Mouse (Mus musculus): Measurements from ENCODE around the gene Cela3b.
"Not testable (repeated sequence)": the region's sequence is repeated elsewhere in the genome, so short reads cannot be mapped to it uniquely, and the experiment has no call there.

The Cela3b gene

DNA sequence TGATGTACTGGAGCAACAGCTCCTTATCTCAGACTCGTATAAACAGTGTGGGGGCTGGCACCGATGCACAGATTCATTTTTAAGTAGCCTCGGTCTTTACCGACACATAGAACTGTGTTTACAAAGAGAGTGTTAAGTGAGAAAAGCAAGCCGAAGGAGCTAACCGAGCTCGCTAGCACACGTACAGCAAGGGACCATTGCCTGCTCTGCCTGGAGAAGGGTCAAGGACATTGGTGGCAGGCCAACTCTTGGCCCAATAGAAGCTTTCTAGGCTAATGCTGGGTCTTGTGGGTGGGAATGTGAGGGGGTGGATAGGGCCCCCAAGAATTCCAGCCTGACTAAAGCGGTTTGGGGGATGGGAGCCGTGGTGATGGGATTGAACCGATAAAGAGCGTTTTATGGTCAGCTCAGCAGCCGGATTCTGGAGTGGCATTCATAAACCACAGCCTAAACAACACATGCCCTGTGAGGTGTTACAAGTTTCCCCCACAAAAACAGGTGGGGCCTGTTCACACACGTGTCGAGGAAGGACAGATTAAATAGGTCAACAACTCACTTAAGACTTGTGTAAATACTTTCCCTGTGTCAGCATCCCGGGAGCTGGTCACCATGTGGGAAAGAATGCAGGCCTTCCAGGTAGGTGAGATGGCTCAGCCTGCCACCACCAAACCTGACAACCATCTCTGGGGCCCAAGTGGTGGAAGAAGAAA lies 31.8 kb upstream of the Cela3b start:
- no peak for DNase-seq (ENCODE audit: low spot score in 2 of 2)

DNA sequence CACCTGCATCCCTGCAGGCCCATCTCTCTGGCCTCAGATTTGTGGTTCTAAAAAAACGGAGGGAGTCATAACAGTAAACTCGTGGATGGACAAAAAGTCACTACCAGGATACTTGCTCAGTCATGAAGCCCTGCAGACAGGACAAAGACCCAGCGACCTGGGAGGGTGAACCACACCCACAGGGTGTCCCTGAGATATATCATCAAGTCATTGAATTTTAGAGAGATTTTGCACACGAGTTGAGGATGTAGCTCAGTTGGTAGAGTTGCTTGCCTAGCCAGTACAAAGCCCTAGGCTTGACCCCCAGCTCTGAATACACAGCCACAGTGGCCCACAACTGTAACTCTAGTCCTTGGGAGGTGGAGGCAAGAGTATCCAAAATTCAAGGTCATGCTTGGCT lies 30.9 kb upstream of the Cela3b start:
- DNase-seq (ENCODE audit: low spot score in 2 of 2), result no peak

DNA sequence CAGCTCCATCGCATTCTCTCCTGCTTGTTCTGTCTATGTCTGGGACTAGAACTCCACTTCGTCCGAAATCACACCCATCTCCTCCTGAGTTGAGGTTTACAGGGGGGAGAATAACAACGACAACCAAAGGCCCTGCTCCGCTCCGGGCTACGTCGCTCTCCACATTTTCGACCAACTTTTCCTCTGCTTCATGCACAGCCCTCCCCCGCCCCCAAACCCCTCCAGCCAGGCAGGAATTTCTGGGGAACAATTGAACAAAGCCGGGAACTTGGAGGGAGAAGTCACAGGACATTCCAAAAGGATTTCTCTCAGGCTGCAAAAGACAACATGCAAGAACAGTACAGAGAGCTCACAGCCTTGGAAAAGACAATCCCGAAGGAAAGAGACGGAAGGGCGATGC lies 30.3 kb upstream of the Cela3b start:
- DNase-seq (ENCODE audit: low spot score in 2 of 2), result no peak

DNA sequence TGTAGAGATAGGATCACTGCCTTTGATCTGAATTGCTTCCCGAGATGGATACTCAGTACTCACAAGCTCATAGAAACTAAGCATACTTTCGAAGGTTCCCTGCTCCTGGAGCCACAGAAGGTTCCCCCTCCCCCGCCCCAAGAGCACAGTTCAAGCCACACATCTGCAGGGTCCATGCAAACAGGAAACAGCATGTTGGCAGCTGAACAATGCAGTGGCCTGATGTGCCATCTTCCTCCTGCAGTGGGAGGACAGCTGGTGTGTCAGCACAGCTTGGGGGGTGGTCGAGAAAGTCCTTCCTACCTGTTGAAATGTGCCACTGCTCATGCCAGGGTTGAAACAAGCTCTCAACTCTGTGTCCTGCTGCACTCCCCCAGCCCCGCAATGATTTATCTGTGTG lies 28.5 kb upstream of the Cela3b start:
- no peak for DNase-seq (ENCODE audit: low spot score in 2 of 2)

DNA sequence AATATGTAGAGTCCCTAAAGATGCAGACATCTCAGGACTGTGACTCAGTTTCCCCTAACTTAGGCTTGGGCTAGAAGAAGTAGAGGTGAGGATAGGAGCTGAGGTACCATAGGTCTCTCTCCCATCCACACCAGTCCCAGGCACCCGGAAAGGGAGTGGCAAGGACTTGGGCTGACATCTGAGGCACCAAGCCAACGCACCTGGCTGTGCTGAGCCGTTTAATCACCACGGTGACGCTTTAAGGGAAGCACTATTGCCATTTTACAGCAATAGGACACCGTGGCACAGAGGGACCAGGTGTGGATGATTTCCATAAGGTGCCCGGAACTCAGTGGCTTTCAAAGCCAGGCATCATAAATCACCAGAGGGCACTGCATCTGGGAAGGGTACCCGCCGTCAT lies 28.0 kb upstream of the Cela3b start:
- DNase-seq (ENCODE audit: low spot score in 2 of 2), result no peak

DNA sequence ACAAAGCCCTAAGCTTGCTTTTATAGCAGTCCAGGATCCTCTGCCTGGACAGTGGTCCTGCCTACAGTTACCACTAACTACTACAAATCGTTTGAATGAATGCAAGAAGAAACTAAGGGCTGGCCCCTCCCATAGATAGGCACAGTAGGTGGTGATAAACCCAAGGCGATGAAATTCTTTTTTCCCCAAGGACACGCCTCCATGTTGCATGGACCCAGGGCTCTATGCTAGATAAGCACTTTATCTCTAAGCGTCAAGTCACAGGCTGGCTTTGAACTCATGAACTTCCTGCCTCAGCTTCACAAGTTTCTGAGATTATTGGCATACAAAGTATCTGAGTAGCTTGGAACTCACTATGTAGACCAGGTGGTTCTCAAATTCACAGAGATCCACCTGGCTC lies 27.0 kb upstream of the Cela3b start:
- no peak for DNase-seq (ENCODE audit: low spot score in 2 of 2)

DNA sequence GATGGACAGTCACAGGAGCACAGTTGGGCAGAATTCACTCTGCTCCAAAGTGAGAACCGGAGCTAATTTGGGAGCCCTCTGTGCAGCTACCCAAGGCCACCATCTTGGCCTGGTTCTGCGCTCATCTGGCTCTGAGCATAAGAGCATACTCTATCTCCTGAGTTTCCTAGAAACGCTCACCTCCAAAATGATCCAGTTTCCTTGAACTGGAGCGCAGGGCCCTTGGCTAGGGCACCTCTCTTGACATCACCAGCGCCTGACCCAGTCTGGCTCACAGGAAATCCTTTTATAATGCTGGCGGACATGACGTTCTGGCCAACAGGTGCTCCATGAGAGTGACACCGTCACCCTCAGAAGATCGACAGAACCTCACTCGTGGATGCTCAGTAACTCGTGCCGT lies 26.2 kb upstream of the Cela3b start:
- no peak for DNase-seq (ENCODE audit: low spot score in 2 of 2)

DNA sequence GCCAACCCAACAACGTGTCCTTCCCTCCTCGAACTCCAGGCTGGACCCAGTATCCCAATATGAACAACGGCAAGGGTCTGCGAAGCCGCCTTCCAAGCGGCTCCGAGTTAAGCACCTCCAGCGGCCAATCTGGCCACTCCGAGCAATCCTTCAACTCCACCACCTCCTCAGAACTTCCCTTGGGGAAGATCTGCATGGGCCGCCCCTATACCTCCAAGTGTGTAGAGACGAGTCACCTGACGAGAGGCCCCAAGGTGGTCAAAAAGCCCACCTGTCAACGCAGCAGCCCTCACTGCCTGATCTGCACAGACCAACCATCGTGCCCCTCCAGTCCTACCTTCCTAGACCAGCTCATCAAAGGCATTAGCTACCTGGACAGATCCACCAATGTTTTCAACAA lies 24.2 kb upstream of the Cela3b start:
- no peak for DNase-seq (ENCODE audit: low spot score in 2 of 2)

DNA sequence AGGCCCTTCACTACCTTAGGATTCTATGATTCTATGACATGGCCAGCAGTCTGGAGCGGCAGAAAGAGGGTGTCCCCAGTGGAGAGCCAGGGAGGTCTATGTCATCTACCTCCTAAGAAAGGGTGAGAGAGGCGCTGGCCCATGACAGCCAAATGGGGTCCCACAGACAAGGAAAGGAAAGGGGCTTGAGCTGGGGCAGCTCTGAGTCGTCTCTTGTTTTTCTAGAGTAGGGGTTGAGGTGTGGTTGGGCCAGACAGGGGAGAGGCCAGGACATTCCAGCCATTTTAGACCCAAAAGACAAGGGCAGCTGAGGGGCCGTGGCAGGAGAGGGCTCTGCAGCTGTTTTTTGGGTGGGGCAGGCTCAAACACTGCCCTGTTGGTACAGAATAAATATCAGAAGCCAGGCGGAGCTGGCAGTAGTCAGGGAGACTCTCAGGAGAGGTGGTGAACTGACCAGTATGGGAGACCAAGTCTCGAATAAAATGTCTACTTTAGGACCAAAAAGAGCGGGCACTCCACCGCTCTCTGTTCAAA lies 23.0 kb upstream of the Cela3b start, which contains the start of gene 1700013G24Rik:
Gene 1700013G24Rik (plus strand): TSS at position 51 of the 534 bp plus-strand sequence.
- DNase-seq (ENCODE audit: low spot score in 2 of 2), result no peak

DNA sequence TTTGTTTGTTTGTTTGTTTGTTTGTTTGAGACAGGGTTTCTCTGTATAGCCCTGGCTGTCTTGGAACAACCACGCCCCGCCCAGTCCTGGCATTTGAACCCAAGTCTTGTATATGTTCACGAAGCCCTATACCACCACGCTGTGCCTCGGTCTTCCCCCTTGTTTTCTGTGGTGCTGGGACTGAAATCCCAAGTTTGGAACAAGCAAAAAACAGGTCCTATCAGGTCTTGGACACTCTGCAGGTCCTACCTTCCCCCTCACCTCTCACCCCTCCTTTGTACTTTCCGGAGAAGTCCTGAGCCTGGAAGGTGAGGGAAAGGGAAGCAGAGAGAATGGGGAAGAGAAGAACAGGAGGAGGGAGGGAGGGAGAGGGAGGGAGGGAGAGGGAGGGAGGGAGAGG lies 21.9 kb upstream of the Cela3b start:
- no peak for DNase-seq (ENCODE audit: low spot score in 2 of 2)

DNA sequence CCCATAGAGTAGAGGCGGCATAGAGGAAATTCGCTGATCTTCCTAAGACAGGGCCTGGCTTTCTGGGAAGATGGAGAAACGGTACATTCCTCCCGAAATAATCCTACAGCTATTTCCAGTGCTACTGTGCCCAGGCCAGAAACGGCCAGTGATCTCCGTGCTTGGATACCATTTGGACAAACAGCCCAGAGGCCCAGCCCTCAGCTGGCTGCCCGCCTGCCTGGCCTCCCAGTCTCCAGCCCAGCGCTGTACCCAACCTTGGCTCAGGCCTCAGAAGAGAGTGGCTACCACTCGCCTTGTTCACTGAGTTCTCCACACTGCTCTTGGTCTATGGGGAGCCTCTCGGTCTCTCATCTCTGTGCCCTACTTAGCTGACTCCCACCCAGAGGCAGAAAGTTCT lies 19.4 kb upstream of the Cela3b start:
- DNase-seq (ENCODE audit: low spot score in 2 of 2), result peak in 1 of 2 experiments; percentile 33

DNA sequence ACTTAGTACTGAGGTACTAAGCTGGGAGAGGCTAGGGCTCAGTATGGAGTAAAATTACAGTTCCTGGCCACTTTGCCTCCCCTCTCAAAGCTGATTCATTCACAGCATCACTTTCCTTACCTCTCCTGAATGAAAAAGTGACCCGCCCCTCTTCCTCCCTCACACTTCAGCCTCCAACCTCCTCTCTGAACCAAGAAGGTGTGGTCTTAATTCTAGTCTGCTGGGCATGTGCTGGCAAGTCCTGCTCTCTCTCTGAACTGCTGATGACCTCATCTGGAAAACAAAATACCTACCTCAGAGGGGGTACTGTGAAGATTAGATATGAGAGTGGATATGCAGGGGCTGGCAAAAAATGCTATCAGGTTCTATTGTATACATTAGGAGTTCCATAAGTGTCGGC lies 18.8 kb upstream of the Cela3b start:
- DNase-seq (ENCODE audit: low spot score in 2 of 2), result no peak

DNA sequence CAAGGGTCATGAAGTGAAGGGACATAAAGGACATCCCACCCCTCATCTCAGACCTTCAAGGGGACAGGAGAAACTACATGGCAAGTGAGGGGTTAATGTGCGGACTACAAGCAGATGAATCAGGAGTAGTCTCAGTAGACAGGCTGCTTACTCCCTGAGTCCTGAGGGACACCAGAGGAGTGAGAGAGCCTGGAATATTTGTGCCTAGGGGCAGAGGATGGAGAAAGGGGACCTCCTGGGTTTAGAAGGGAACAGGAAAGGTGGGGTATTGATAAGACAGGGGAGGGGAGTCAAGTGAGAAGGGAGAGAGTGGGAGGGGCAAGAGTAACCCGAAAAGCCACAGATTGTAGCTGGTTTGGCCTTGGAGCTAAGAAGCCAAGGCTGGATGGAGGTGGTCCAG lies 18.3 kb upstream of the Cela3b start:
- DNase-seq (ENCODE audit: low spot score in 2 of 2), result no peak

DNA sequence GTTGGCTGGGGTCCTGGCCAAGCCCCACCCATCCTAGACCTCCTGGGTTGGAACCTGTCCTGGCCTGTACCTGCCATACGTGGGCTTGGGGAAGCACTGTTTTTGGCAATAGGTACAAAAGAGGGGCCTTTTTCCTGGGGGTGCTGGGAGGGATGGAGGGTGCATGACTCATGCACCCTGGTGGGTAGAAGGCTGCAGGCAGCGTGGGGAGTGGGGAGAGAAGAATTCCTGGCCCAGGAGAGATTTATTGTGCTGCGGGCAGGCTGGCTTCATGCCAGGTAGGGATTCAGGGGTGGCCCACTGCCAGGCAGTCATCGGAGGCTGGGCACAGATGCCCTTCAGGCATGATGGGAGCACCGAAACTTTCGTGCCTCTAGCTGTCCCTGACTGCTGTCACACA lies 17.9 kb upstream of the Cela3b start:
- DNase-seq (ENCODE audit: low spot score in 2 of 2), result no peak

DNA sequence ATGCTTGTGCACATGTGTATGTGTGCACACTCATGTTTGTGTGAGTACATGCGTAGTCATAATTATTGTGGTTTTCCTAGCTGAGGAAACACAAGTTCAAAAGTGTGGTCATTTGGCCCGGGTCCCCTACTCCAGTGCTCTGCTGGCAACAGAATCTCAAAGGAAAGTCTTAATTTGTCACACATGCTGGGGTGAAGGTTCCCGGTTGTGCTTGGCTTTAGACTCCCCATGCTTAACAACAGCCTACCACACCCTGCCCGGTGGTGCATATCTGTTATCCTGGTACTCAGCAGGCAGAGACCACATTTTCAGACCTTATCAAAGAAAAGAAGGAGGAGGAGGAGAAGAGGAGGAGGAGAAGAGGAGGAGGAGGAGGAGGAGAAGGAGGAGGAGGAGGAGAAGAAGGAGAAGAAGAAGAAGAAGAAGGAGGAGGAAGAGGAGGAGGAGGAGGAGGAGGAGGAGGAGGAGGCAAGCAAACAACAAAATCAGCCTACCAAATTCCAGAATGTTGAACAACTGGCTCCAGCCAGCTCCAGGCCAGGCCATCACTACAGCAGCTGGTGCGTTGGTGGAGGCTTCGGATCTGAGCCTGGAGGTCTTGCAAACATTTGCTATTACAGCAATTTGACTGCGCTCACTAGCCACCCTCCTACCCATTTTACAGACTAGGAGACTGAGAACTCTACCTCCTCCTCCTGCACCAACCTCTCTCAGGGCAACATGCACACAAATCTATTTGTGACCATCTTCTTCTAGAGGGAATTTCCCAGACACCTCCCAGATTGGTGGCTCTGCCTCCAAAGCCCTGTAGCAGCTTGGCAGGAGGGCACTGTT lies 17.2 kb upstream of the Cela3b start:
- DNase-seq (ENCODE audit: low spot score in 2 of 2), result no peak

DNA sequence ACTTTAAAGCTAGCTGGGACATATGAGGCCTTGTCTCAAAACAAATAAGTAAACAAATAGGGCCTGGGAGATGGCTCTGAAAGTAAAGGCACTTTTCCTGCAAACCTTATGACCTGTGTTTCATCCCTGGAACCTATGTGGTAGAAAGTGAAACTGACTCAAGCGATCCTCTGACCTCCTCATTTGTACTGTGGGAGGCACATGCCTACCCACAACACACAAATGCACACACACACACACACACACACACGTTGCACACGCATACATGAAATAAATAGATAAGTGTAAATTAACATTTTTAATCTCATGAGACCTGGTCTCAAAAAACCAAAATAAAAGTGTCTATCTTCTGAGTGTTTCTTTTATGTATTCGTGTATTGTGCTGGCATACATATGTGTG lies 15.5 kb upstream of the Cela3b start:
- no peak for DNase-seq (ENCODE audit: low spot score in 2 of 2)

DNA sequence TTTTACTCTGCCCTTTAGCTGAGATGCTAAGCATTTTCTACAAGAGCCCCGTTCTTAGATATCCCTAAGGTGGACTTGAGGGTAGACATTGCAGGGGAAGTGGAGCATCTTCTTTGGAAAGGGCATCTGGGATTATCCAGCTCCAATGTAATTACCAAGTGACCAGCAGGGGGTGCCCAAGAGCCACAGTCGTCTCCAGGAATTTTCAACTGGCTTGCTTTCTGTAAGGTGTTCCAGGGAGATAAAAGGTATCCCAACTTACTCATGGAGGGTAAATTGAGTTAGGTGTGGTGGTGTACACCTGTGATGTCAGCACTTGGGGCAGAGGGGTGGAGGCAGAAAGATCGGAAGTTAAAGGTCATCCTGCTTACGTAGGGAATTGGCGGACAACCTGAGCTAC lies 13.3 kb upstream of the Cela3b start:
- peak; percentile 64 to 74 for DNase-seq (ENCODE audit: low spot score in 2 of 2)

DNA sequence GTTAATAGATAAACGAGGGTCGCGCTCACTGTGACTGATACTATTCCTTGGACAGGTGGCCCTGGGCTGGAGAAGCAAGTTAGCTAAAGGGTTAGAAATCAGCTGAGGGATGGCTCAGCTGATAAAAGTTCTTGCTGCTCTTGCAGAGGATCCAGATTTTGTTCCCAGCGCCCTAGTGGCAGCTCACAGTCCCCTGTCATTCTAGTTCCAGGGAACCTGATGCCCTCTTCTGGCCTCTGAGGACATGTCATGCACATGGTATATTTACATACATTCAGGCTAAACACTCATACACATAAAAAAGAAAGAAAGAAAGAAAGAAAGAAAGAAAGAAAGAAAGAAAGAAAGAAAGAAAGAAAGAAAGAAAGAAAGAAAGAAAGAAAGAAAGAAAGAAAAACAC lies 11.0 kb upstream of the Cela3b start:
- no peak for DNase-seq (ENCODE audit: low spot score in 2 of 2)

DNA sequence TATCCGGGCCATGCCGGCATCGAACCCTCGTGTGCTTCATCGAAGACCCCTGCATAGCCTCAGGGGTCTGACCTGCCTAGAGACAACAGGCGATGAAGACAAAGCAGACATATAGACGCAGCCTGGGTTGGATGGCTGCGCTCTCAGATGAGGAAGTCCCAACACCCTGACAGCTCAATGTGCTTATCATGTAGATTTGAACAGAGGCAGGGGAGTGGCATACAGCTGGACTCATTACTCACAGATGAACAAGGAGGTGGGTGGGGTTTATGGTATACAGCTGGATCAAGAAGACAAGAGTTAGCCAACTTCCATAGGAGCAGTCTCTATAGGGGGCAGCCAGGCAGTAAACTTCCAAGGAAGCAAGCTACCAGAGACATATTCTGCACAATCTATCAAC lies 8.5 kb upstream of the Cela3b start:
- no peak for DNase-seq (ENCODE audit: low spot score in 2 of 2)

DNA sequence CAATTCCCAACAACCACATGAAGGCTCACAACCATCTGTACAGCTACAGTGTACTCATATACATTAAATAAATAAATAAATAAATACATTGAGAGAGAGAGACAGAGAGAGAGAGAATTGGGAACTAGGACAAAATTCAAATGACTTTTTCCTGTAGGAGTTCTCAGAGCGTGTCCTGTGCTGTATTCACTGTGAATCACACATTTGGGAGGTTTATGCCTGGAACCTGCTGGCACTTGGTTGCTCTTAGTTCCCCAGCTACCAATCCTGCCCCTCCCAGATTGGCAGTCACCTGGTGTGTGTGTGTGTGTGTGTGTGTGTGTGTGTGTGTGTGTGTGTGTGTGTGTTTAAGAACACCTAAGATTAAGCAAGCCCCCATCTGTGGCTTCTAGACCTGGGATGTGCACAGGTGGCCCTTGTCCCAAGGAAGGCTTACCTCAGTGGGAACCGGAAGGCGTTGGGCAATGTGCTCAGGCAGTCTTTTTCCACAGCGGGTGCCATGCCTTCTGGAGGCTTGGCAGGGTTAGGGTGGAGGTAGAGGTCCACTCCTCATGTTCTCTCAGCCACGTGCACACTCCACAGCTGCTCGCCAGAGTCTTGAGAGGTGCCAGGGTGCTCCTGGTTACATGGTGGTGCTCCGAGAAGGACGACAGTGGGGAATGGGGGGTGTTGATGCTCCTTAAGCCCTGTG lies 6.8 kb upstream of the Cela3b start:
- DNase-seq (ENCODE audit: low spot score in 2 of 2), result no peak

DNA sequence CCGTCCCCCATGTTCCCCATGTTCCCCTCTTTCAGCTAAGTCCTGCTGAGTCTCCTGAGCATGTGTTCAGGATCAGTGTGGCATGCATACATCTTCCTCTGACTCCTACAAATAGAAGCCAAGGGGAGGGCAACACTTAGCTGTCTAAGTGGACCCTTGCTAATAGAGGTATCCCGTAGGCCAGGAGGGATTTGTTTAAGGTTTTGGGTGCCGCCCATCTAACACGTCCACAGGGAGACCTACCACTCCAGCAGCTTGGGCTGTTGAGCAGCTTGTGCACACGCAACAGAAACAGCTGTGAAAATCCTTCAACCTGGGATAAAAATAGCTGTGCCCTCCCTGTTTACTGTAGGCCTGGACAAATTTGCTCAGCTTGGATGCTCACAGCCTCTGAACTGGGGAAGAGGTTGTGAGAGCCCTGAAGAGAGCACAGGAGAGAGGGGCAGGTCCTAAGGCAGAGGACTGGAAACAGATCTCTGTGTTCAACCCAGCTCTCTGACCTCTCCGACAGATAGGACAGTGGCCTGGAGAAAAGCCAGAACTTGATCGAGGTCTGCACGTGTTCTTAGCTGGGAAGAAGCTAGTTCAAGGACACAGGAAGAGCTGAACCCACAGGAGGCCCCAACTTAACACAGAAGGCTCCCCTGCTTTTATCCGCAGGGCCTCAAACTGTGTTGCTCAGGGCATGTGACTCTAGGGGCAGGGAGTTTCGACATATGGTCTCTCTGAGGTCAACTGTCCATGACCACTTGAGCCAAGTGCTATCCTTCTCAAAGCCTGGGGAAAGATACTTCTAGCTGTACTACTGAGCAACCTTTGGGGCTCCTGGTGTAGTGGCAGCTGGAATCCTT lies 2.6 kb upstream of the Cela3b start:
- DNase-seq (ENCODE audit: low spot score in 2 of 2), result not testable (repeated sequence)

All from urinary bladder, postnatal 36 days (tissue).